Comparison of ENCODE assay signal across 19 mouse cellular contexts in the genomic region with DNA sequence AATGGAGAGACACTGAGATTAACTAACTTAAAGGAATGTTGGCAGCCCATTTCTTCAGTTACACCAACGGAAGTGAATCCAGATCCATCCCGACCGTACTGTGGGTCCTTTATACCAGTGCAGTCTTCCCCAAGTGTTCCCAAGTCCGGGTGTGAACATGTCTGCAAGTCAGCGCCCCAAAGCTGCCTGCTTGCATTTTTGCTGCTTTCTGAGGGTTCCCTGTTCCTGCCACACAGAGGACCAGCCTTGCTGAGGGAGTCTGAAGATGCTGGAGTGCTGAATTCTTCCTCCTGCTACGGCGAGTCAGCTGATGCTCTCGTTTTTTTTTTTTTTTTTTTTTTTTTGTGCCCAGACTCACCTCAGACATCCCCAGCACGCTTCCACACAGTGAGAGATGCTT. TPM values are rescaled to one million over a fixed set of nuclear protein-coding genes. Genes with fewer than 3 reads are reported as not detected.
"Had no signal": no experiment of that assay in that cellular context is flagged by ENCODE, and none has a peak within 500 bp of the region (broad histone marks: within the 10 kb centered on the region; RNA-seq: fewer than 3 reads in every experiment).

No protein-coding gene starts in this region.

- DNase-seq: kidney, postnatal 10 days; kidney, postnatal 4 days; lung, postnatal 10 days; retina, postnatal 1 day; right cerebral cortex, postnatal 14 days; thymus, postnatal 4 days had no signal

- H3K9me3 ChIP-seq: limb, embryonic 13.5 days; liver, embryonic 12.5 days; midbrain, embryonic 12.5 days; neural tube, embryonic 13.5 days had no signal

- H3K27ac ChIP-seq: limb, embryonic 13.5 days; liver, embryonic 12.5 days; midbrain, embryonic 12.5 days; neural tube, embryonic 13.5 days; stomach, postnatal 0 days had no signal

- H3K36me3 ChIP-seq: limb, embryonic 13.5 days; liver, embryonic 12.5 days; midbrain, embryonic 12.5 days; neural tube, embryonic 13.5 days had no signal

- H3K9ac ChIP-seq: limb, embryonic 13.5 days; liver, embryonic 12.5 days; lung, embryonic 14.5 days; midbrain, embryonic 12.5 days; neural tube, embryonic 13.5 days had no signal

- H3K4me2 ChIP-seq: limb, embryonic 13.5 days; lung, embryonic 14.5 days; midbrain, embryonic 12.5 days; neural tube, embryonic 13.5 days had no signal

- ATAC-seq: liver, embryonic 12.5 days; midbrain, embryonic 16.5 days had no signal

- H3K4me1 ChIP-seq: midbrain, embryonic 12.5 days had no signal

- H3K27me3 ChIP-seq: limb, embryonic 13.5 days; liver, embryonic 12.5 days; neural tube, embryonic 13.5 days had no signal

- H3K4me3 ChIP-seq: limb, embryonic 13.5 days; liver, embryonic 12.5 days; midbrain, embryonic 12.5 days; neural tube, embryonic 13.5 days had no signal

RNA-seq across cellular contexts. Expression of a gene that starts 4.0 kb away (rescaled TPM):
- total RNA-seq: megakaryocyte-erythroid progenitor cell, adult 5-6 weeks had no signal

RNA-seq across cellular contexts. Expression of a gene that starts 4.0 kb away (rescaled TPM):
- total RNA-seq: megakaryocyte-erythroid progenitor cell, adult 5-6 weeks had no signal

RNA-seq across cellular contexts. Expression of a gene that starts 19.3 kb away (rescaled TPM):
- total RNA-seq: layer of hippocampus, adult 8-10 months; left cerebral cortex, postnatal 36 days; megakaryocyte-erythroid progenitor cell, adult 5-6 weeks had no signal
- polyA plus RNA-seq: limb, embryonic 13.5 days; liver, embryonic 12.5 days; liver, embryonic 16.5 days; lung, embryonic 14.5 days; midbrain, embryonic 12.5 days; midbrain, embryonic 16.5 days; neural tube, embryonic 13.5 days; small intestine, adult 2 months; stomach, postnatal 0 days had no signal

RNA-seq across cellular contexts. Expression of a gene that starts 20.7 kb away (rescaled TPM):
- total RNA-seq: layer of hippocampus, adult 8-10 months; left cerebral cortex, postnatal 36 days; megakaryocyte-erythroid progenitor cell, adult 5-6 weeks had no signal
- polyA plus RNA-seq: kidney, embryonic 14.5 days; liver, embryonic 12.5 days; liver, embryonic 16.5 days; lung, embryonic 14.5 days; midbrain, embryonic 16.5 days; neural tube, embryonic 13.5 days; small intestine, adult 2 months; stomach, postnatal 0 days had no signal
